Mouse (Mus musculus): ENCODE results near the gene Dclk1. TPM values are rescaled to one million over a fixed set of nuclear protein-coding genes. Genes with fewer than 3 reads are reported as not detected.

The Dclk1 gene
- polyA plus RNA-seq, 1 experiment from 2014 or later, result 30.2 TPM

DNA sequence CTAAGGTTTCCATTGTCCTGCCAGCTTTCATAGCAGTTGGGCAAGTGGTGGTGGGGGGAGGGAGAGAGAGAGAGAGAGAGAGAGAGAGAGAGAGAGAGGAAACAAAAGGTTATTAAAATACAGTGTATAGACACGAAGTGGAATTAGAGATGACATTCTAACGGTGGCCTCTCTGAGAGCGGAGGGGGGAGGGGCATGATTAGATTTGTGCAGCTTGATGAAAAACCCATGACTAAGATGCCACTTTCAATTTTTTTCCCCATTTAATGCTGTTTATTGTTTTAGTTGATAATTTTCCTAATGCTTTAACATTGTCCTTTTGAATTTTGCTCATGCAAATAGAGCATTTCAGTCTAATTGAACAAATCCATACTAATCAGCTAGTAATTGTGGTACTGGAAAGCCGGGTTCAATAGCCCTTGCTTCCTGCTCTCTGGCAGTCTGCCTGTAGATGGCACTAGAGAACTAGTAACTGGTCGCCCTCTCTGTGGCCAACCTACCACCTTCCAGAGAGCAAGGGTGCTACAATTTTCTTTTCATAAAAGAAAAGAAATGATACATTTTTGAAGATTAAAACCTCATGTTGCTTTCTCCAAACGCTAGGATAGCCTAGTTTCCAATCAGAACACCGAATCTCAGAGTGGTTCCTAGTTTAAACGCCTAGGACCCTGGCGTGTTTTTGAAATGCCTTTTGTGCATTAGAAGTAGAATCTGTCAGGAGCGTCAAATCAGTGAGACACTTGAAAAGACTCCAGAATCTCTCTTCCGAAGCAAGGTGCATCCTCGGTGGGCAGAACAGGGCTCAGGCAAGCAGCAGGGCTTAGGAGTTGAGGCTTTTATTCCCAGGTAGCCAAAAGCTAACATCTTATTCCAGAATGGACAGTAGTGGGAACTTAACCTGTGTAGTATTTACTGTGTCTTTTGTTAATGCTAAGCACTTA, 278.3 kb downstream of the Dclk1 start:
- peak overlapping the region; percentile 82 for H3K27ac ChIP-seq

DNA sequence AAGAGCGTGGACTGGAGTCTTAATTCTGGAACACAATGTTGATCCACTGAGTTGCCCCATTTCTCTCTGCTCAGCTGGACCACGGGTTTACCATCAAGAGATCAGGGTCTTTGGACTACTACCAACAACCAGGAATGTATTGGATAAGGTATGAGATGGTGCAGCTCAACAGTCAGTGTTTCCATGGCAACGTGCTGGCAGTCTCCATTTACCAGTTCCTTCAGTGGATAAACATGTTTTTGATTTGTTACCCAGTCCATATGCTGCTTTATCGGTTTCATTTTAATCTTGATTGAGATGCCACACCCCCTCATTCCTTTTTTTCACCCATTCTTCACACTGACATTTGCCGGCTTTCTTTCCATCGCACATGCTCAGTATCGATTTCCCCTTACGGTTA, 279.6 kb downstream of the Dclk1 start:
- Histone ChIP-seq H3K4me1 (peaks cover 88% of the 10 kb centered on the region), H3K9me3 (replicated peaks) (no peaks in the 10 kb centered on the region), H3K27me3 (ENCODE audit: low read depth, poor library complexity, severe bottlenecking) (no peaks in the 10 kb centered on the region), H3K36me3 (no peaks in the 10 kb centered on the region), H3K4me3 (no peak overlapping the region), H3K27ac (peak overlapping the region; percentile 64; the same call in 1 of the 2 replicates)
- 85% methylated on average over 8 of the region's 8 CpGs for WGBS
- DNase-seq (ENCODE audit: low spot score), result no peak

More for the DNA sequence above, 278.3 kb downstream of the Dclk1 start:
- DNase-seq (ENCODE audit: low spot score), result no peak
- Histone ChIP-seq H3K9me3 (replicated peaks) (no peaks in the 10 kb centered on the region), H3K4me3 (no peak overlapping the region), H3K4me1 (peaks cover 89% of the 10 kb centered on the region), H3K36me3 (no peaks in the 10 kb centered on the region), H3K27me3 (ENCODE audit: low read depth, poor library complexity, severe bottlenecking) (no peaks in the 10 kb centered on the region)
- WGBS, result 34% methylated on average over 12 of the region's 12 CpGs

DNA sequence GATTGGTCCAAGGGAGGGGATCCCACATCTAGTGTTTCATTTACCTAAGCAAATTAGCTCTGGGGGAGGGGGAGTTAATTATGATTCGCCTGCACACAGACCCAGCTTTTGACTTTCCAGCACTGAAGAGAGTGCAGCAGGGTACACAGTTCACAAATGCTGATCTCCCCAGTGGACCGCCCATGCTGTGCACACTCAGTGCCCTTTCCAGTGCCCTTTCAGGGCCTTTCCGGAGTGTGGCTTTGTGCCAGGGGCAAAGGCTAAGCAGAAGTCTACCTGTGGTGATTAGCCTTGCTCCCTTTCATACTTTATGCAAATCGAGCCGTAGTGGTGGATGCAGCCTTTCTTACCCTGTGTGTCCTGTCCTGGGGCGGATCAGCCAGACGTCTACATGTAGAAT, 281.1 kb downstream of the Dclk1 start:
- Histone ChIP-seq H3K4me1 (peaks cover 83% of the 10 kb centered on the region), H3K27me3 (ENCODE audit: low read depth, poor library complexity, severe bottlenecking) (no peaks in the 10 kb centered on the region), H3K27ac (peak overlapping the region; percentile 82), H3K9me3 (replicated peaks) (no peaks in the 10 kb centered on the region), H3K36me3 (no peaks in the 10 kb centered on the region), H3K4me3 (no peak overlapping the region)
- 46% methylated on average over 7 of the region's 7 CpGs for WGBS
- no peak for DNase-seq (ENCODE audit: low spot score)

DNA sequence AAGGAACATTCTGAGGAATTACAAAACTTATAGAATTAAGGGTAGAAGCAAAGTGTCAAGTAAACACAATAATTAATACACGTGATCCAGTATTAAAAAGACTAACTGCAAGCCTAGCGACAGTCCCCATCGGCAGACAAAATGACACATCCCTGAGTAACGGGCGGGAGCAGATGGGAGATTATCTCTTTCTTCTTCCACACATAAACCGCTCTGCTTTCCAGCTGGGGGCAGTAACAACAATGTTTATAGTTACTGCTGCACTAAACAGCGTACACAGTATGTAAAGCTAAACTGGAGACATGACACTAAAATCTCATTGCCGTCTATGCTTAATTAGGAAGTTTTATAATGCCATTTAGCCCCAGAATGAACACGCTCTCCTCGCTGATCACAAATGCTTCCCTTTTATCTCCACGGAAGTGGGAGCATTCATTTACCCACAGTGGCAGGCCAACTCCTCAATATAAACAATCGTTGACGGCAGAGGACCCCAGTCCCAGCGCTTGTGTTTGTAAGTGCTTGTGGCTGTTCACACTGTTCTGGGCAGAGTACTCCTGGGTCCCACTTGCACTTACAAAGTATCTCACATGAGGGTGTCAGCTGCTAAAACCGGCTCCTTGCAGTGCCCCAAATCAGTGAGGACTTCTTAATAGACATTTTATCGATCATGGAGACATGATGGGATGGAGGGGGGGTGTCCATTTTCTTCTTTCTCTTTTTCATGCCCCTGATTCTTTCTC, 281.7 kb downstream of the Dclk1 start:
- no peak for DNase-seq (ENCODE audit: low spot score)
- Histone ChIP-seq H3K27ac (peak overlapping the region; percentile 83), H3K27me3 (ENCODE audit: low read depth, poor library complexity, severe bottlenecking) (no peaks in the 10 kb centered on the region), H3K9me3 (replicated peaks) (no peaks in the 10 kb centered on the region), H3K4me3 (no peak overlapping the region), H3K36me3 (no peaks in the 10 kb centered on the region), H3K4me1 (peaks cover 77% of the 10 kb centered on the region)
- WGBS, result 24% methylated on average over 16 of the region's 16 CpGs

DNA sequence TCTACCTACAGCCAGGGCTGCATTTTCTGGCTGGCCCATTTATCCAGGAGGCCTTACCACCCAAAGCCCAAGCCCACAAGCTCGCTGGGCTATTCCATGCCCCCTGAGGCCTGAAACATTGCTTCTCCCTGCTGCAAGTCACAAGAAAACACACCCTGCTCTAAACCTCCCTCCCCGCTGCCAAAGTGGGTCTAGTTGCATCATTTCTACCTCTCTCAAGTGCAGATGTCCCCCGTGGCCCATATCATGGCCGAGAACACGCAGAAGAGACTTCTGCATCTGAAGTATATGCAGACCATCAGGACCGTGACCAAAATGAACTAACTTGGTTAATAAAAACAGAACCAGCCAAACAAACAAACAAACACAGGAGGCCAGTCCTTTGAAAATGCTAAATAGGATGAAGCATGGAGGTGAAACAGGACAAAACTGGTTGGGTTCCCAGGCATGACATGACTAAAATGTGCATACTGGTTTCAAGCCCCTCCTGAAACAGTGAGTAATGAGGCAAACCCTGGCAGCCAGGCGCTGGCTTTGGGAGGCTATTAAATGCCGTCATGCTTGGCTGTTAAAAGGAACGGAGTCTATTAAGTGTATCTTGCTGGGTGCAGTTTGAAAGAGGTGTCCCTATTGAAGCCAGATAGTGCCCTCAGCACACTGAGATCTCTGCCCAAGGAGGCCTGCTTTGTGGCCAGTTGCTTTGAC, 282.5 kb downstream of the Dclk1 start:
- Histone ChIP-seq H3K4me1 (peaks cover 75% of the 10 kb centered on the region), H3K9me3 (replicated peaks) (no peaks in the 10 kb centered on the region), H3K36me3 (no peaks in the 10 kb centered on the region), H3K27me3 (ENCODE audit: low read depth, poor library complexity, severe bottlenecking) (no peaks in the 10 kb centered on the region), H3K4me3 (no peak overlapping the region), H3K27ac (peak overlapping the region; percentile 83)
- no peak for DNase-seq (ENCODE audit: low spot score)
- WGBS, result 55% methylated on average over 9 of the region's 9 CpGs

DNA sequence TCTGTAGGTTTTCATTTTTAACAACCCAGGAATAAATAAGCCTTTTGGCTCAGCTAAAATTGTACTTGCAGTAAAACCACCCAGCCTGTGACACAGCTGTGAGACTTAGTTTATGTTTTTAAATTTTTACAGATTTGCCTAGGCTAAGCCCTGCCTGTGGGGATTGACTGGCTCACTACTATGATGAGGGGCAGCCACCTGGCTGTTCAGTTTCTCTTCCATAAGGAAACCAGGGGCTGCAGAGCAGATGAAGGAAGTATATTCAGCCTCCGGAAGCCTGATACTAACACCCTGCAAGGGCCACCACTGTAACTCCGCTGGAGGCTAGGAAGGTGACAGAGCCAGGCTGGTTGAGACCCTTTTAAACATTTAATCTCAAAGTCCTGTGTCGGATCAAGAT, 284.3 kb downstream of the Dclk1 start:
- DNase-seq (ENCODE audit: low spot score), result no peak
- H3K4me3 ChIP-seq, result no peak overlapping the region
- no peaks in the 10 kb centered on the region for H3K9me3 ChIP-seq (replicated peaks)
- WGBS, result 79% methylated on average over 3 of the region's 3 CpGs
- no peaks in the 10 kb centered on the region for H3K27me3 ChIP-seq (ENCODE audit: low read depth, poor library complexity, severe bottlenecking)
- H3K27ac ChIP-seq, result peak overlapping the region; percentile 59
- peaks cover 77% of the 10 kb centered on the region for H3K4me1 ChIP-seq
- H3K36me3 ChIP-seq, result no peaks in the 10 kb centered on the region

DNA sequence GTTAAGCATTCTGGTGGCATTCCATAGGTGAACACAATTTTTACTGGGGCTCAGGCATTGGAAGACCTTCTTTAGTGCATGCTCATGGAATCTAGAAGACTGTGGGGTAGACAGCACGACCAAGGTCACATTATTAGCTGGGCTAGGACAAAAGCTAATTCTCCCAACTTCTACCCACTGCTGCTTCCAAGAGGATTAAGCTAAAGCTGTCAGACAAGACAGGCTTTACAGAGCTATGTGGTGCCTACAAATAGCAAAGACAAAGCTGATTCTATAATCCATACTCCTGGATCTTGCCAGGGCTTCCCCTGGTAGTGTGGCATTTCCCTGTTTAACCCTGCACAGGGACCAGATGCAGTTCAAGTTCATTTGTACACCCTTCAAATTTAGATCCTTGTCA, 285.4 kb downstream of the Dclk1 start:
- Histone ChIP-seq H3K9me3 (replicated peaks) (no peaks in the 10 kb centered on the region), H3K27ac (peak overlapping the region; percentile 51; the same call in 1 of the 2 replicates), H3K4me1 (peaks cover 77% of the 10 kb centered on the region), H3K4me3 (no peak overlapping the region), H3K36me3 (no peaks in the 10 kb centered on the region), H3K27me3 (ENCODE audit: low read depth, poor library complexity, severe bottlenecking) (no peaks in the 10 kb centered on the region)
- 79% methylated on average over 1 of the region's 1 CpGs for WGBS
- no peak for DNase-seq (ENCODE audit: low spot score)

DNA sequence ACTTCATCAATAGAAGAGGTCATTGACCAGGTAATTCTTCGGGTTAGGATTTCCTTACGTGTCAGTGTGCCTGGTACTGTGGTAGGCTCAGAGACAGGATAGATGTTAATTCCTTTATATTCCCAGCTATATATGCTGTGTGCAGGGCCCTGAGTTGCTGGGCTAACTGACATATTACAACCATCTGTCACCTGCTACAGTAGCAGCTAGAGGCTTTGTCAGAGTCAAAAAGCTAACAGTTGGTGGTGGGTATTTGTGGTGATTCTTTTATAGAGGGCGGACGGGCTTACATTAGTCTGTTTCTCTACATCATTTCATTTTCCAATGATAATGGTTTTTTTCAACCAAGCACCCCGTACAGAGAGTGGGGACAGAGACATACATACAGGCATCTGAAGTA, 285.8 kb downstream of the Dclk1 start:
- no peaks in the 10 kb centered on the region for H3K27me3 ChIP-seq (ENCODE audit: low read depth, poor library complexity, severe bottlenecking)
- no peak overlapping the region for H3K27ac ChIP-seq
- H3K4me3 ChIP-seq, result no peak overlapping the region
- no peaks in the 10 kb centered on the region for H3K9me3 ChIP-seq (replicated peaks)
- 92% methylated on average over 5 of the region's 5 CpGs for WGBS
- H3K4me1 ChIP-seq, result peaks cover 79% of the 10 kb centered on the region
- DNase-seq (ENCODE audit: low spot score), result no peak
- no peaks in the 10 kb centered on the region for H3K36me3 ChIP-seq

DNA sequence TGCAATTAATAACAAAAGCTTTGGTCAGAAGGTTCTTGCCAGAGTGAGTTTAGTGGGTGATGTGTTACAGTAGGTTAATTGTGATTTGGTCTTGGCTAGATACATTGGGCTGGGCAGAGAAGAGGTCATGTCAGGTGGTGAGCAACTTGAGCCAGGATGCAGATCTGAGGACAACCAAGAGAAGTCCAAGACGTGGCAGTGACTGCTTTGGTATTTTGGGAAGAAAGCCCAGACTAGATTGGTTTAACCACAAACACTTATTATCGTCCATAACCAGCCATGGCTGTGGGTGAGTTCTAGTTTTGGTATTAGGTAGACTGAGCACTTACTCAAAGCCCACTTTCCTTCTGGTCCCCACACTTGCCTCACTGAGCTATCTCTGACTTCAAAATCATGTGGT, 287.2 kb downstream of the Dclk1 start:
- no peak overlapping the region for H3K4me3 ChIP-seq
- no peak overlapping the region for H3K27ac ChIP-seq
- peaks cover 79% of the 10 kb centered on the region for H3K4me1 ChIP-seq
- no peaks in the 10 kb centered on the region for H3K27me3 ChIP-seq (ENCODE audit: low read depth, poor library complexity, severe bottlenecking)
- no peak for DNase-seq (ENCODE audit: low spot score)
- WGBS, result 91% methylated on average over 2 of the region's 2 CpGs
- no peaks in the 10 kb centered on the region for H3K9me3 ChIP-seq (replicated peaks)
- H3K36me3 ChIP-seq, result no peaks in the 10 kb centered on the region

DNA sequence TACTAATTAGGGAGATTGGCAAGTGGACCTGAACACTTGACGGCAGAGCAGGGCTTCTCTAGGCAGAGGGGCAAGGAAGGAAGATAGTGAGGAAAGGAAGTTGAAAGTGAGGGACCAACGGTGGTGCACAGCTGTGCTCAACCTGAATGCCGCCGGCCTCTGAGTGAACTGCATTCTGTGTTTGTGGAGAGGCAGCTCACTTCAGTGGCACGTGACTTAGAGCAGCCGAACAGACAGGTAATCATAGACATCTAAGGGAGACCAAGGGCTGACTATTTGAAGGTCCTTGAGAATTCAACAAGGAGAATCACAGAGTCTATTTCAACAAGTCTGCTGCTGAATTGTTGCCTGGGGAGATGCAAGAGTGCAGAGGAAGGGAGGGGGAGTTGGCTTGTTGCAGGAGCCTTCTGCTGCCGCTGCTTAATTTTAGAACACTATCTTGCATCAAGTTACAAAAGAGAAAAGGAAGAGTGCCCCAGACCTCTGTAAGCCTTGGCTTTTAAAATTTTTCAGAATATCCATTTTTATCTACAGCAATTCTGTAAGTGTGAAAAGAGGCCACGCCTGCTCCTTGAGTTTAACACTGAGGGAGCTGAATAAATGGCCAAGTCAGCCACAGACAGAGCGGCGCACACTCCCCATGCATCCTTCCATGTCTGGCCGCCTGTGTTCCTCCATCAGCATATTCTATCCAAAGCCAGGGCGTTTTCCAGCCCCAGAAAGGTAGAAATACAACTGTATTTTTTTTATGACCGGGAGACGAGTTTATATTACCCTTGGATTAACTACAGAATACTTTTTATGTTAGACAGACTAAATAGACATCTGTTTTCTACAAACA, 289.3 kb downstream of the Dclk1 start:
- H3K36me3 ChIP-seq, result no peaks in the 10 kb centered on the region
- H3K27me3 ChIP-seq (ENCODE audit: low read depth, poor library complexity, severe bottlenecking), result no peaks in the 10 kb centered on the region
- H3K4me3 ChIP-seq, result no peak overlapping the region
- DNase-seq (ENCODE audit: low spot score), result no peak
- 71% methylated on average over 14 of the region's 14 CpGs for WGBS
- H3K9me3 ChIP-seq (replicated peaks), result no peaks in the 10 kb centered on the region
- peak overlapping the region; percentile 72 for H3K27ac ChIP-seq
- peaks cover 80% of the 10 kb centered on the region for H3K4me1 ChIP-seq

DNA sequence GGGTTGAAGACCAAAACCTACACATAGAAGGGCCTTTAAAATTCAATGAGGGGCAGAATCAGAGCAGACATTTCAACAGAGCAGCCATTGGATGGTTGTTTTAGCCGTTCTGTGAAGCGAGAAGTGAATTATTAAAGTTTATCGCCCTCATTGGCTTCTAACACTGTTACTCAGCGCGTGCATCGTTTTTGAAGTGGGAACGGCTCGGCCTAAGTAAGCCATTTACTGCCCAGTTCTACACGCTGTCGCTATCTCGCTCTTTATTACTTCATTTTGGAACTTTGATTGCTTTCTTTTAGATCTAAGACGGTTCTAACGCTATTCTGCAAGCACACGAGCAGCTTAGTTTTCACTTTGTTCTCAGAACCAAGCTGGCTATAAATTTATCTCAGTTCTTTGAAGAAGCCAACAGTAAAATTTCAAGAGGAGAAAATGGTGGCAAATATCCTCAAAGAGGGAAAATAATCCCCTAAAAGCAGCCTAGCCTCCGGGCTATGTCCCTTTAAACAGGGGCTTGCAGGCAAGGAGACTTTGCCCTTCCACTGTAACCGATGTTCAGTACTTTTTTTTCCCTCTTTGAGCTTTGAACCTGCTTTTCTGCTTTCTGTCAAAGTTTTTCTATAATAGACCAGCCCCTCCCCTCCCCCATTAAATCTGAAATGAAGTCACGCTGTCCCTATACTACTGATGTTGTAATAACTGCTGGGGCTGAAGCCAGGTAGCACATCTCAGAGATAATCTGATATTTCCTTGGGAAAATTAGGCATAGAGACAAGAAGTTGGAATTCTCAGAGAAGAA, 290.2 kb downstream of the Dclk1 start:
- Histone ChIP-seq H3K4me1 (peaks cover 80% of the 10 kb centered on the region), H3K27ac (peak overlapping the region; percentile 72), H3K4me3 (no peak overlapping the region), H3K36me3 (no peaks in the 10 kb centered on the region), H3K27me3 (ENCODE audit: low read depth, poor library complexity, severe bottlenecking) (no peaks in the 10 kb centered on the region), H3K9me3 (replicated peaks) (no peaks in the 10 kb centered on the region)
- DNase-seq (ENCODE audit: low spot score), result no peak
- 49% methylated on average over 17 of the region's 17 CpGs for WGBS
